Mouse (Mus musculus) adrenal gland, postnatal 0 days (tissue): ENCODE results near the gene Chil3. TPM values are rescaled to one million over a fixed set of nuclear protein-coding genes. Genes with fewer than 3 reads are reported as not detected.

ENCODE experiments used
- polyA plus RNA-seq: library from polyadenylated mRNA; unstranded; fragments of >200 nt; fragmentation: Nextera tagmentation; extraction: Ambion mirVana; gene quantifications from 2 replicates; pipeline ENCODE4 v1.2.1, GENCODE M21; 2015

Chil3 gene
- polyA plus RNA-seq, result 5.7 and 8.9 TPM in 2 replicates

DNA sequence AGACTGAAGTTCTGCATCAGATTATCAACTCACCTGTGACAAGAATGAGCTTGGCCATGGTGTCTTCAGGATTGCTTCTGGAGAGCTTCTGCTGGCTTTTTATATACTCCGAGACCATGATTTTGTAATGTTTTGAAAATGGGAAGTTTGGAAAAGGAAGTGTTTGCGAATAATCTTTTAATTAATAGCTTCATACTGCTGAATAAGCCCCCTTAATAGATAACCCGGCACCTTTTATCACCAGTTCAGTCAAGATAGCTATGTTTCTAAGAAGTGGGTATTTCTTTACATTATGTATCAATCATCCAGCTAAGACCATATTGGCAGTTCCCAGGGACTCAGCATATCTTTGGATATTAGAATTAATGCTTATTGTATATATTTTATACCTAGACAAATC lies at the start of gene Chil3:
Chil3 (minus strand) TSS at position 101 of the 400 bp plus-strand sequence.

DNA sequence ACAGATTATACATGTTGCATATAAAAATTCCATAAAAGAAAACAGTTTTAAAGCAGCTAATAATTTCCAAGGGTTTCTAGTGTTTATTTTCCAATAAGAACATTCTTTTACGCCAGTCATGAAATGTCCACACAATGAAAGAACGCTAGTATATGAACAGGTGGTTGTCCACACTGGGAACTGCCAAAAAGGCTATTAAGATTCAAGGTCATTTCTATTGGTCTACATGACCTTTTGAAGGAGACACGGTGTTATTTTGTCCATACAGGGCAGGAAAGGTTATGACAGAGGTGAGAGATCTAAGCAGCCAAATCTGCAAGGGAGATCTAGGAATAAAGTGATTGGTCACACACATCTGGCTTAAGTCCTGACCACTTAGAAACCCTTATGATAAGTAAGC lies 54.4 kb downstream of the Chil3 start, which contains the start of gene Chia1:
Chia1 (plus strand) TSS at position 301 of the 400 bp plus-strand sequence.

Other genes starting within 250 kb of the Chil3 start
- gene I830077J02Rik, start 234.9 kb downstream of the Chil3 start, polyA plus RNA-seq, result 0.90 and 0.94 TPM in 2 replicates
- gene Wdr77, start 208.2 kb downstream of the Chil3 start, polyA plus RNA-seq, result 31.9 and 62.2 TPM in 2 replicates
- 487 and 574 TPM in 2 replicates for gene Atp5f1, start 207.5 kb downstream of the Chil3 start, polyA plus RNA-seq
- gene Ovgp1, start 193.9 kb downstream of the Chil3 start, polyA plus RNA-seq, result 0.95 and 1.2 TPM in 2 replicates
- not detected in 2 replicates for gene Pifo, start 152.9 kb downstream of the Chil3 start, polyA plus RNA-seq
- not detected in 2 replicates for gene Chil5, start 134.8 kb downstream of the Chil3 start, polyA plus RNA-seq
- gene Chia1, start 54.3 kb downstream of the Chil3 start, polyA plus RNA-seq, result 0.12 and 0.14 TPM in 2 replicates
- not detected in 2 replicates for gene Chil4, start 51.9 kb upstream of the Chil3 start, polyA plus RNA-seq
- not detected in 2 replicates for gene Chil6, start 238.6 kb upstream of the Chil3 start, polyA plus RNA-seq